Mouse (Mus musculus) adrenal gland (tissue): ENCODE data around the gene Lmo3.

Experiments used
- intact Hi-C: fragments of 180-260 bp; cut with DNase I; formaldehyde crosslinking; loops from one replicate; pipeline ENCODE4 v1.15.1; 2025

Gene Lmo3

DNA sequence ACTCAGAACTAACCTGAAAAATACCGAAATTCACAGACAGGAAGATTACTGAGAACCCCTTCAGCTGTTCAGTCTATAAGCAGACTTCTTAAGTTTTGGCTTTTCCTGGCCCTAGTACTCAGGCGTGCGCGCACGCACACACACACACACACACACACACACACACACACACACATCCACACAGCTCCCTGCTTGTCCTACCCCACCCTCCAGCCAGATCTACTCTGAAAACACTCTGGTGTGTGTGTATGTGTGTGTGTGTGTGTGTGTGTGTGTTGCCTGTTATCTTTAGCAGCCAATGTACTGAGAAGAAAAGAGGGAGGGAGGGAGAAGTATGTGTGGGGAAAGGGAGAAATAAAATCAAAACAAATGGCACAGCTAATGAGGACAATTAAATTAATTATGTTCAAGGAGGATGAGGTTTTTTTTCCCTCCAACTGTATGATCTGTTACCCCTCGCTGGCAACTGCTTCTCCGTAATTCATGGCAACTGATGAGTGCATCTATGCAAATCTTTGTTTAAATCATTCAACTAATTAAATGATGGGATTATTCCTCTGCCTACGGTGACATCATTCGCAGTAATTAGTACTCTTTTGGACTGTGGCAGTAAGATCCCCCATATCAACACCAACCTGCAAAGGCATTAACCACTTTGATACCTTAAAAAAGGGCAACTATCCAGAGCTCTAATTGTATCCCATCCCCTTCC is 157.1 kb downstream of the Lmo3 start:
- intact Hi-C loops = no loop called here

GRCm38 (mm10) chr6:138422671-138423321 is 159.0 kb downstream of the Lmo3 start:
- intact Hi-C loops = no loop called here

DNA sequence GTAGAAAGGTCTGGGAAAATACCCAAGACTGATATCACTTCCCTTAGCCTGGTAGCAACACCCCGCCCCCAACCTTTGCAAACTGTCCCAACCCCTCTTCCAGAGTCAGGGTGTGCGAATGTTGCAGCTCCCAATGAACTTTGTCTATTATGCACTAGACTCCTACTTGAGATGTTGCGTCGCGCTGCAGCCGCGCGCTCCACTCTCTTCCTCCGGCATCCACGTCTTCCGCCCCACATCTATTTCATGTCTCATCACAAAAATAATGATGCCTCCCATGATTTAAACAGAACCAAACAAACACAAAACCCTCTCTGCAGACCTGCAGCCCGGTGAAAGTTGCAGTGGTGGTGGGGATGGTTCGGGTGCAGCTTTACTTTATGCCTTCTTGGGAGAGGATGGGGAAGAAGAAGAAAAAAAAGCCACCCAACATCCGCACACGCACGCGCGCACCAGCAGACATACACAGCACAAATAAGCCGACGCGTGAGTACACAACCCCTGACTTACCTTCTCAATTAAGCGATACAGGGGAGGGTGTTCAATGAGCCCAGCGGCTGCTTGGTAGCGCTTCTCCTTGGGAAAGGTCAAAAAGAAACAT is 159.7 kb downstream of the Lmo3 start:
- intact Hi-C loops = no loop called here

- intact Hi-C loops = no loop called here
Measured at GRCm38 (mm10) chr6:138421191-138421613, 160.6 kb downstream of the Lmo3 start.

DNA sequence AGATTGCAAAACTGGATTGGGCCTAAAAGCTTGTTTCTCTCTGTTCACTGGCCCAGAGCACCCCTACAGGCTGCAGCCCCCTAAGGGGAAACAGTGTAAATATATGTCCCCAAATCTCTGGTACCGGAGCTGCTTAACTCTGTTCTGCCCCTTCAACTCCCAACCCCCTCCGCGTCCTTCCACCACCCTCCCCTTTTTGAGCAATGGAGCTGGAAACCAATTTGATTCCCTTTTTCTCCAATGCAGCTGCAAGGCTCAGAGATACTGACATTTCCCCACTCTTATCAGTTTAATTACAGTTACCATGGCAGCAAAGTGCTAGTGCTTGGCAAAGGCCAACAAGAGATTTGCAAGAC is 161.3 kb downstream of the Lmo3 start:
- intact Hi-C loops = no loop called here

- intact Hi-C loops = no loop called here
Measured at GRCm38 (mm10) chr6:138419871-138420535, 161.8 kb downstream of the Lmo3 start.

DNA sequence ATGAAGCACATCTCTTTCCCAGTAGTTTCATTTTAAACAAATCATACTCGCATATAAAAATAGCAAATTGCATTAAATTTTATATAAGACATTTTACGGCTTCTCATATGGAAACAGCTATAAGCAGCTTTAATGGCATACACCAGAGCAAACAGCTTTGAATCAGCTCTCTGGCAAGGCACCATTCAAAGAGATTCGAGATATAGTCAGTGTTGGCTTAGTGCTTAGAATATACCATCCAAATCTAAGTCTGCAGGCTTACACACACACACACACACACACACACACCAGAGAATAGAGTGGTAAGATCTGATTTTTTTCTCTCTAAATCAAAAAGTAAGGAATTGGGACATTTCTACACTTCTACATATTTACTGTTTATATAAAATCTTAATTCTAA is 169.7 kb downstream of the Lmo3 start:
- intact Hi-C loops = no loop called here

- intact Hi-C loops = no loop called here
Measured at GRCm38 (mm10) chr6:138402031-138402430, 179.7 kb downstream of the Lmo3 start.

DNA sequence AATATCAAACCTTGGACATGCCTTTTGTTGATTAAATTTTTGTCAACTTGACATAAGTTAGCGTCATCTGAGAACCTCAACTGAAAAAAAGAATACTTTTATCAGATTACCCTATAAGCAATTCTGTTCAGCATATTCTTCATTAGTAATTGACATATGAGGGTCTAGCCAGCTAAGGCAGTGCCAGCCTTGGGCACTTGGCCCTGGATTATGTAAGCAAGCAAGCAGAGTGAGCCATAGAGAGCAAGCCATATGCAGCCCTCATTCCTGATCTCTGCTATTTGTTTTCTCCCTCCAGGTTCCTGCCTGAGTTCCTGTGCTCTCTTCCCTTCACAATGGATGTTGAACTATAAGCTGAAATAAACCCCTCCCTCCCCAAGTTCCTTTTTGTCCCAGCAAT is 182.9 kb downstream of the Lmo3 start:
- intact Hi-C loops = no loop called here

- intact Hi-C loops = no loop called here
Measured at GRCm38 (mm10) chr6:138391085-138391484, 190.7 kb downstream of the Lmo3 start.

- intact Hi-C loops = no loop called here
Measured at GRCm38 (mm10) chr6:138388168-138388936, 193.4 kb downstream of the Lmo3 start.

GRCm38 (mm10) chr6:138383208-138383607 is 198.6 kb downstream of the Lmo3 start:
- intact Hi-C loops = no loop called here

DNA sequence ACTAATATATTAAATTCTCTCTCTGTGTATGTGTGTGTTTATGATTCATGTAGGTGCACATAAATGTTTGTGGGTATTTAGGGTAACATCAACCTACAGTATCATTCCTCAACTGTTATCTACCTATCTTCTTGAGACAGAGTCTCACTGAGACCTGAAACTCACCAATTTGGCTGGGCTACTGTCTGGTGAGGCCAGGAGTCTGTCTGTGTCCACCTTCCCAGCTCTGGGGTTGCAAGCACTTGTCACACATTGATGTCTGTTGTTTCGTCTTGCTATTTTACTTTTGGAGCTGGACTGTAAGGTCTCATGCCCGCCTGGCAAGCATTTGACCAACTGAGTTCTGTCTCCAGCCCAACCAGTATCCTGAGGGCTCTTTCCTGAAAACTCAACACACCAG is 210.6 kb downstream of the Lmo3 start:
- intact Hi-C loops = no loop called here

DNA sequence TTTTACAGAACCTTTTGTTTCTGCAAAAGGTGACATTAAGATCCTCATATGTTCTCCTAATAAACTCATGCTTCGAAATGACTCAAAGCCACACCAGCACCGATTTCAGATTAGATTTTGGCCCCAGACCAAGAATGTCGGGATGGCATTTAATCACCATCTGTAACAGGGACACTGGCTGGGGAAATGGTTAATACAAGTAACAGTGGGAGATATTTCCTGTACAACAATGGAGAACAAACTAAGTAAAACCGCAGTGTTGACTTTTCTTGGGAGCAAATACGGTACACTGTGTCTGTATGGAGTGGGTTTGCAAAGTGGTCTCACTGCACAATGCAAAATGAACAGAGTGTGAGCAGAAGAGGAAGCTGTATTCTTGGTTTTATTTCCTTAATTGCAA is 217.7 kb downstream of the Lmo3 start:
- intact Hi-C loops = no loop called here

DNA sequence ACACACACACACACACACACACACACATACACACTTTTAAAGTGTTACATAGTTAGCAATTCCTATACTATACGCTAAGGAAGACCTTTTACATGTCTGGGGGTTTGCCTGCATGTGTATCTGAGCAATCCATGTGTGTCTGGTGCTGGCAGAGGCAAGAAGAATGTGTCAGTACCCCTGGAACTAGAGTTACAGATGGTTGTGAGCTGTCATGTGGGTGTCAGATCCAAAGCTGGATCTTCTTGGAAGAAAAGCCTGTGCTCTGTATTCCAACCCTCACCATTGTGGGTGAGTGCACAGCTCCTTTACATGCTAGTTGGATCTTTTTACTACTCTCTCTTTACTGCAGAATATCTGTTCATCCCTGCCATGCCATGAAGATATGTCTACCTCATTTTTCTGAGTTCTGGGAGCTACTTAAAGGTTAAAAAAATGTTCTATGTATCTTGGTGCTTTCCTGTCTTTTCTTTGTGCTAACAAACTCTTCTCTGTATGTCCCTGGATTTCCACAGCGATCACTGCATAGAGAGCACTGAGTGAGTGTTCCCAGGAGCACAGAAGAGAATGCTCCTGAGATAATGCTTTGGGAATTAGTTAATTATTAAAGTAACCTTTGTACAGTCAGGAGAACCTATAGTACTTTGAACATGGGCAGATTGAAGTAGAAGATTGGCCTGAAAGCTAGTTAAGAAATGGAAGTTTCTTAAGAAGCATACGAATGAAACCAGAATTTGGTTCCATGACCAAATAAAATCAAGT is 231.0 kb downstream of the Lmo3 start:
- intact Hi-C loops = no loop called here

GRCm38 (mm10) chr6:138346558-138346957 is 235.2 kb downstream of the Lmo3 start:
- intact Hi-C loops = no loop called here

- intact Hi-C loops = no loop called here
Measured at GRCm38 (mm10) chr6:138335858-138336257, 245.9 kb downstream of the Lmo3 start.

- intact Hi-C loops = no loop called here
Measured at GRCm38 (mm10) chr6:138333991-138334390, 247.8 kb downstream of the Lmo3 start.

GRCm38 (mm10) chr6:138325744-138326400 is 255.9 kb downstream of the Lmo3 start:
- intact Hi-C loops = no loop called here

DNA sequence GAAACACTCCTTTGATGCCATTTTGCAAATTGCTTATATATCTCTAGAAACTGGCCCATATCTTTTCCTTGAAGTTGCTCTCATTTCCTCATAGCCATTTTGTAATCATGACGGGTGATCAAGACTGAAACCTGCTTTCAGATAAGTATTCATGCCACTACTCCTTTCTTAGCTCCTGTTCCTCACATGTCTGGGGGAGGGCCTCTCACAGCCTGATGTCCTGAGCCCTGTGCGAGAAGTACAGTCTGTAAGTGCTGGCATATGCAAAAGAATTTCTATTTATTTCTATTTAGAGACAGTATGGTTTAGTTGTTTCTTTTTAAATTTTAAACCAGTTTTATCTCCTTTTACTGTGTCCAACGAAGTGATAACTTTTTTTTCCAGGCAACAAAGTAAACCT is 256.6 kb downstream of the Lmo3 start:
- intact Hi-C loops = no loop called here
